Mouse (Mus musculus): ENCODE data around the gene Ugt1a8.

The Ugt1a8 gene

GRCm38 (mm10) chr1:88225741-88226140 lies 138.1 kb downstream of the Ugt1a8 start:
- TF ChIP-seq GATA4 (IDR thresholded peaks at IDR 0.05; ENCODE audit: insufficient replicate concordance, low read length): no peak

- TF ChIP-seq GATA4 (IDR thresholded peaks at IDR 0.05; ENCODE audit: insufficient replicate concordance, low read length): no peak
Measured at GRCm38 (mm10) chr1:88226670-88227379, 139.2 kb downstream of the Ugt1a8 start, which contains the start of gene Mroh2a. Gene Mroh2a, plus strand, starts transcription at chr1:88226986.

DNA sequence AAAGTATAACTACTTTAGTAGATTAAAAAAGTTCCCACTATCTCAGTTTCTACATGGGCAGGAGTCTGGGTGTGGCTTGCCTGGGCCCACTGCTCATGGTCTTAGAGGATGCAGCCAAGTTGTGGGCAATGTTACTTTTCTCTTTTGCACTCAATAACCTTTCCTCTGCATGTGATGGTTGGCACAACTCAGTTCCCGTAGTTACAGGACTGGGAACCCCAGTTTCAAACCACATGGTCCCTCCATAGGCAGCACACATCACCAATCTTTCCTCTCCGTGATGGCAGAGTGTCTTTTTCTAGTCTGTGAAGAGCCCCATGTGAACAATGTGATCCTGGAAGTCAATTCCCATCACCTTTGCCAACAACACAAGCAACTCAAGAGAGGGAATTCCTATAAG lies 139.9 kb downstream of the Ugt1a8 start:
- TF ChIP-seq GATA4 (IDR thresholded peaks at IDR 0.05; ENCODE audit: insufficient replicate concordance, low read length): no peak

DNA sequence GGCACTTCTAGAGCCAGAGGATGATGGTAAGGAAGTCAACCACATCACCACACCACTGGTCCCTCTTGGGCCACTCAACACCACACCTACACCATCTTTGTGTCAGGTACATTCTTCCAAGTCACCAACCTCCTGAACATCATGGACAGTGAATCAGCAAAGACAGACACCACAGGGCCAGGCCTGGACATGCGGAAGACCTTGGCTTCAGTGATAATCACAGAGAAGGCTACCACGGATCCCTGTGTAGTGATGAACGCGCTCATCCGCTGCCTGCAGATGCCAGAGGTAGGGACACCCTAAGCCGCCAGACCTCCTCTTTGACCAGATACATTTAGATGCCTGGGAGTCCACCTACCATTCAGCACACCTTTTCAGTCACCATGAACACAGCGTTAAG lies 140.5 kb downstream of the Ugt1a8 start:
- TF ChIP-seq GATA4 (IDR thresholded peaks at IDR 0.05; ENCODE audit: insufficient replicate concordance, low read length): no peak

GRCm38 (mm10) chr1:88229566-88229965 lies 142.0 kb downstream of the Ugt1a8 start:
- TF ChIP-seq GATA4 (IDR thresholded peaks at IDR 0.05; ENCODE audit: insufficient replicate concordance, low read length): no peak

GRCm38 (mm10) chr1:88229986-88230385 lies 142.4 kb downstream of the Ugt1a8 start:
- no peak for TF ChIP-seq GATA4 (IDR thresholded peaks at IDR 0.05; ENCODE audit: insufficient replicate concordance, low read length)

DNA sequence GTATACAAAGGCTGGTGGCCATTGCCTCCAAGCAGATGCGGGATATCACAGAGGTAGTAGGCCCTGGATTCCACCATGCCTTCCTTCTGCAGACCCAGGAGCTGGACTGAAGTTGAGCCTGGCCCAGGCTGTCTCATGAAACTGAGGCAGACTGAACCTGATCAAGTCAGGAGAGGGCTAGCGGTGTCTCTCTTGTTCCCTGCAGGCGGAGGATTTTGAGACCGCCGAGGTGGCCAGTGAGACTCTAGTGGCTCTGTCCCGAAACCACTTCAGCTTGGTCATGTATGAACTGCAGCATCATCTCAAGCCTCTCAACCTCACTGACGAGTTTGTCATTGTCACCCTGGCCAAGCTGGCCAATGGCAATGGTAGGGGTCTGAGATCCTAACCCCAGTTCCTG lies 142.8 kb downstream of the Ugt1a8 start:
- TF ChIP-seq GATA4 (IDR thresholded peaks at IDR 0.05; ENCODE audit: insufficient replicate concordance, low read length): no peak

DNA sequence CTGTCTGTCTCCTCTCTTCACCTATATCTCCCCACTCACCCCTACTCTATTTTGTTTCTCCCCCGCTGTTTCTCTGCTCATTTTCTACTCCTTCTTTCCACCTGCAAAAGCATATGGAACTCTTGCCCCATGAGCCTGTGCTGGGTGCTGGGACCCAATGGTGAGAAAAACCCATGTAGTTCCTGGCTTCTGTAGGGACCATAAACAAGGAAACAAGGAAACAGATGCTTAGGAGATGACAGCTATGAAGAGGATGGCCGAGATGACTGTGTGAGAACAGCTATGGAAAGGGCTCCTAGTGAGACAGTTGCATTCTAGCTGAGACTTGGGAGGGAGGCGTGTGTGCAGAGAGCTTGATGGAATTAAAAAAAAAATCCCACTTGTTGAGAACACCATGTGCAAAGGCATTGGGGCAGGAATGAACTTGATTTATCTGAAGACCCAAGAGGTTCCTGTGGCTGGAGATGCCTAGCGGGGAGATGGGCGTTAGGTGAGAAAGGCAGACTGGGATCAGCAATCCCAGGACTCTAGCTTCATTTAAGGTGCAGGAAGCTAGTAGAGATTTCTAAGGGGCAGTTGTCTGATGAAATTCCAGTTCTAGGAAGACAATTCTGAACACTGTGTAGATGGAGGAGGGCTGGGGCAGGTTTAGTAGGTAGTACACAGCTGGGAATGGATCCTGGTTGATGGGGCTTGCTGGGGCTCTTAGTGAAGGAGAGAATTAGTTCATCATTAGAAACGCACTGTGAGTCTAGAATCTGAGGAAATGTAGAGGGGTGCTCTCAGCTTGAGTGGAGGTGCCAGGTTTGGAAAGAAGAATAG lies 143.6 kb downstream of the Ugt1a8 start:
- no peak for TF ChIP-seq GATA4 (IDR thresholded peaks at IDR 0.05; ENCODE audit: insufficient replicate concordance, low read length)

DNA sequence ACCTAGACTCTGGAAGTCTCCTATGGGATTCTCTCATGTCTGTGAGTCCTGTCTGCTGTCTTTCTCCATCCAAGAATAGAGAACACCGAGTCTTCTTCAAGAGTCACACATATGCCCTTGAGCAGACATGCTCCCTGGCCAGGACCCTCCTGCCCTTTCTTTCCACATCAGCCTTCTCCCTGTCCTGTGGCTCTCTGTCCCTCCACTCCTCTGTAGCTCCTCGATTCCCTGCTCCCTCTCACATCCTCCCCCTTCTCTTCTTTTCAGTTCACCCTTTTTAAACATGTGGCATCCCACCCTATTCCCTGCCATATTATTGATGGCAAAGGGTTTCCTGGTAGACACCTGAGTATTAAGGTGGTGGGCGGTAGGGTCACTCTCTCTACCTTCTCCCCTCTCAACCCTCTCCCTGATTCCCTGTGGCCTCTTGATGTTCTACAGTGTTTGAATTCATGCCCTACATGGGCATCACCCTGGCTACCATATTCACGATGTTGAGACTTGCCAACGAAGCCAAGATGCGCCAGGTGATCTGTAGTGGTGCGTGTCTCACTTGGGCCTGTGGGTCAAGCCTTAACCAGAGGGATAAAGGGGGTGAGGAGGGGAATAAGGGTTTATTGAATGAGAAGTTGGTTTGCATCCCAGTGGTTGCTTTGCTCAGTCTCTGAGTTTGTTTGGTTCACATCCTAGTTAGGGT lies 144.3 kb downstream of the Ugt1a8 start:
- no peak for TF ChIP-seq GATA4 (IDR thresholded peaks at IDR 0.05; ENCODE audit: insufficient replicate concordance, low read length)

- TF ChIP-seq GATA4 (IDR thresholded peaks at IDR 0.05; ENCODE audit: insufficient replicate concordance, low read length): no peak
Measured at GRCm38 (mm10) chr1:88232664-88233380, 145.2 kb downstream of the Ugt1a8 start.

- no peak for TF ChIP-seq GATA4 (IDR thresholded peaks at IDR 0.05; ENCODE audit: insufficient replicate concordance, low read length)
Measured at GRCm38 (mm10) chr1:88233421-88234247, 146.0 kb downstream of the Ugt1a8 start.

GRCm38 (mm10) chr1:88234248-88234610 lies 146.6 kb downstream of the Ugt1a8 start:
- TF ChIP-seq GATA4 (IDR thresholded peaks at IDR 0.05; ENCODE audit: insufficient replicate concordance, low read length): no peak

DNA sequence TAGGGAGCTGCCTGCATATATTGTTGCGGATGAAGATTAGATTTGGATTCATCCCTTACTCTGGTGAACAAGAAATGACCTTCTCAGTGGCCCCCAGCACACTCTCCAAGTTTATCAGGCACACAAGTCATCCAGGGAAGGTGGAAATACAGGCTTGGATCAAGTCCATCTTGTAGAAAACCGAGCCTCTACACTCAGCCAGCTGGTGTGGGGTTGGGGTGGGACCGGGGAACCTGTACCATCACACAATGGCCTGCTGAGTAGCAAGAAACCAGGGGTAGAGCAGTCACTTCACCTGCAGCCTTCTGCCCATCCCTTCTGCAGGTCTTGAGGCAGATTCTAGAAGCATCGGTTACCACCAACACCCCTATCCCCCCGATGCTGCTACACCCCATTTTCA lies 147.0 kb downstream of the Ugt1a8 start:
- TF ChIP-seq GATA4 (IDR thresholded peaks at IDR 0.05; ENCODE audit: insufficient replicate concordance, low read length): no peak

Measured in liver, adult (tissue).